Mouse (Mus musculus) ES-E14 (cell line): ENCODE measurements around the gene Oxsr1.

ENCODE experiments used
- CHD2 ChIP-seq: IDR thresholded peaks from 2 replicates; pipeline ENCODE4 v1.6.1; 2014; ENCODE audit warnings: mild to moderate bottlenecking, low read depth, low read length, inconsistent platforms
- HCFC1 ChIP-seq: IDR thresholded peaks from 2 replicates; pipeline ENCODE4 v1.6.1; 2012; ENCODE audit warnings: low read length, inconsistent platforms, borderline replicate concordance; ENCODE audit not compliant: insufficient read depth
- MAFK ChIP-seq: IDR thresholded peaks from 2 replicates; pipeline ENCODE4 v1.6.1; 2014; ENCODE audit warnings: mild to moderate bottlenecking, low read depth, low read length, inconsistent platforms; ENCODE audit not compliant: insufficient read depth
- ZC3H11A ChIP-seq: IDR thresholded peaks from 2 replicates; pipeline ENCODE4 v1.6.1; 2012; ENCODE audit warnings: low read depth, mild to moderate bottlenecking, inconsistent platforms, low read length, borderline replicate concordance
- ZNF384 ChIP-seq: IDR thresholded peaks from 2 replicates; pipeline ENCODE4 v1.6.1; 2012; ENCODE audit warnings: low read depth, low read length, inconsistent platforms

DNA sequence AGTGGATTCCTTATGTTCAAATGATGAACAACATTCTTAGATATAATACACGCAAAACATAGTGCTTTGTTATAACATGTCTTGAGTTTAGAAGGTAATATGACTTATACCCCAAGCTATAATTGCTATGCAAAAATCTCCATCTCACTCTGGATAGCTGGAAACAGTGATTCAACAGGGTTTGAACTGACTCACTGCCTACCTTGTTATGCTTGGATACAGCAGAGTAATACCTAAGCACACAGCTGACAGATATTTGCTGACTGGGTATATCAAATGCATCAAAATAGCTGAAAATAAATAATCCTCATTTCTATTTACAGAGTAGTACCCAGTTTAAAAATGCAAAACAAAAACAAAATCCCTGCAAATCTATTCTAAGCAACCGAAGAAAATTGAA lies 63.4 kb downstream of the Oxsr1 start:
- TF ChIP-seq MAFK (no peak), ZC3H11A (no peak), HCFC1 (no peak), CHD2 (no peak), ZNF384 (no peak)
